Mouse (Mus musculus) skeletal muscle tissue, postnatal 0 days (tissue): Measurements from ENCODE around the gene Itgb2. TPM values are rescaled to one million over a fixed set of nuclear protein-coding genes. Genes with fewer than 3 reads are reported as not detected.

Source experiments
- polyA plus RNA-seq: library from polyadenylated mRNA; unstranded; fragments of >200 nt; fragmentation: Nextera tagmentation; extraction: Ambion mirVana; gene quantifications from 2 replicates; pipeline ENCODE4 v1.2.1, GENCODE M21; 2015

The Itgb2 gene
- 1.6 and 1.8 TPM in 2 replicates for polyA plus RNA-seq

DNA sequence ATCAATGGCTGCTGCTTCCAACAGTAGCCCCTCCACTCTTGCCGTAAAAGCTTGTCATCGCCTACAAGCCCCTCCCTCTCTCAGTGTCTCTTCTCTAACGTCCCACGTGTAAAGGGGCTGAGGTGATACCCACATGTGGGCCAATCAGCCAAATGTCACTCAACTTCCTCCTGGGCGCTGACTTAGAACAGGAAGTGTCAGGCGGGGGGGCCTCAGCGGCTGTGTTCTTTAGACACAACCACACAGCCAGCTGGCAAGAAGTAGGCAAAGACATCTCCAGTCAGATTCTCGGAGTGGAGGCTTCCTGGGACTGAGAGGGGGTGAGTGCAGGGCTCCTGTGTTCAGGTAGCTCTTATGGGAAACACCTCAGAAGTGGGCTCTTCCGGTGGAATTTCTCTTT lies at the start of gene Itgb2:
Gene Itgb2 (plus strand): TSS at position 113 of the 400 bp plus-strand sequence.

DNA sequence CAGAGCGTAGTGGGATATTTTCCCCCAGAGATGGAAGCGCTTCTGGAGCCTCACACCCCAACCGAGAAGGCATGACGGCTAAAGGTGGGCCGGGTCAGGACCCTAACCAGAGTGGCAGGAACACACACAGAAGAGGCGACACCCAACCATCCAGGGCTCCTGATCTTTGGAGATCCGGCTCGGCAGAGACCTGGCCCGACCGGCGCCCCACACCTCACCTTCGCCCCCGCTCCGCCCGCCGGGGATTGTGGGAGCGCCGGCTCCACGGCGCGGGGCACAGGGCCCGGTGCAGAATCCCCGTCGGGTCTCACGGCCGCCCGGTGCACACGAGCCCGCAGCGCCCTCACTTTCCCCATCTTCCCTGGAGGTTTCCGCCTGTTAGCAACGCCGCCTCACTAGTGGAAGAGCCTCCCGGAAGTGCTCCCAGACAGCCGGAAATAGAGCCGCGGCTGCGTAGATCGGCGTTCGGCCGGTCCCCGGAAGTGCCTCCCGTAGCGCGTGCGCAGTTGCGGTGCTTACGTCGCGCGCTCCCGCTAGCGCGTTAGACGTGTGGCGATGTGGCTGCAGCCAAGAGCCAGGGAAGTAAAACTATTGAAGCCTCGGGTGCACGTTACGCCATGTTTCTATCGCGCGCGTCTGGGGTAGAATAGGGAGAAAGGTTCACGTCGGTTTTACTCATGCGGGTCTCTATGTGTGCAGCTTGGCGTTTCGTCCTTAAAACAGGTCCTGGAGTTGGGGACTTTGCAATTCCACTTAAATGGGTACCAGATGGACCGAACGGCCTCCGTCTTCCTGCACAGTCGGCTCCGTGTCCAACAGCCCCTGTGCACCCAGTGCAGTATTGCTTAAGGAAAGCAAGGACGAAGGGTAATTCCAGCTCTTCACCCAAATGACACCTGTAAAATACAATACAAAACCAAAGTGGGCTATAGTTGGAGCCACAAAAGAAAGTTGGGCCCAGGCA lies 14.4 kb upstream of the Itgb2 start, which contains the start of gene Fam207a:
Gene Fam207a (minus strand): TSS at position 401 of the 964 bp plus-strand sequence.

DNA sequence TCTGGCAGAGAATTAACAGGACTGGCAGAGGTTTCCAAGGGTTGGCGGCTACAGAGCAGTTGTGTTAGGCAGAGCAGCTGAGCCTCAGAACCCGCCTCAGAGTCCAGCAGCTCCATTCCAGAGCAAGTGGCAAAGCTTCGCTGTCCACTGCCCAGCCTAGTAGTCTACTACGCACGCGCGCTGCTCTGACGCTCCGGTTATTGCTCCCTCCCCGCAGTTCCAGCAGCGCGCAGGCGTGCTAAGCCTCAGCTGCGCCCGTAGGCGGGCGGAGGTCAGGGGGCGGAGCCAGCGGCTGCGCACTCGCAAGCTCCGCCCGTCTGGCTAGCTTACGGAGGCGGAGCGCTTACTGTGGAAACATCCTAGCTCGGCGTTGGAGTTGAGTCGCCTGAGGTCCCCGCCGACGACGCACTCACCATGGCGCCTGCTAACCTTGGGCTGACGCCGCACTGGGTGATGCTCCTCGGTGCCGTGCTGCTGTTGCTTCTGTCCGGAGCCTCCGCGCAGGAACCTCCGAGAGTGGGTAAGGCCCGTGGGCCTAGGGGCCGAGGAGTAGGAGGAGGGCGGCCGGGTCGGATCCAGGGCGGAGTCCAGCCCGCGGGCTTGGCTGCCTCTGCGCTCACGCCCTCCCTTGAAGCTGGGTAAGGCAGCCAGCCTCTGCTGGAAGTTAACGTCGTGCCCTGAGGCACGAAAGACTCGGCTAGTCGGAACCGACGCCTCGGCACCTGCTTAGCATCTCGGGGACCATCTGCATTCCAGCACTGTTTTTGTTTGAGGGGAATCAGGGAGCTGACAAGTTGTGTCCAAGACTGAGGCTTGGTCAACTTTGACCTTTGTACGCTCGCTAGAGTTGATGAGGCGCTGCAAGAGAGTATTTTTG lies 51.6 kb downstream of the Itgb2 start, which contains the start of gene Pttg1ip:
Gene Pttg1ip (plus strand): TSS at position 313 of the 877 bp plus-strand sequence.

DNA sequence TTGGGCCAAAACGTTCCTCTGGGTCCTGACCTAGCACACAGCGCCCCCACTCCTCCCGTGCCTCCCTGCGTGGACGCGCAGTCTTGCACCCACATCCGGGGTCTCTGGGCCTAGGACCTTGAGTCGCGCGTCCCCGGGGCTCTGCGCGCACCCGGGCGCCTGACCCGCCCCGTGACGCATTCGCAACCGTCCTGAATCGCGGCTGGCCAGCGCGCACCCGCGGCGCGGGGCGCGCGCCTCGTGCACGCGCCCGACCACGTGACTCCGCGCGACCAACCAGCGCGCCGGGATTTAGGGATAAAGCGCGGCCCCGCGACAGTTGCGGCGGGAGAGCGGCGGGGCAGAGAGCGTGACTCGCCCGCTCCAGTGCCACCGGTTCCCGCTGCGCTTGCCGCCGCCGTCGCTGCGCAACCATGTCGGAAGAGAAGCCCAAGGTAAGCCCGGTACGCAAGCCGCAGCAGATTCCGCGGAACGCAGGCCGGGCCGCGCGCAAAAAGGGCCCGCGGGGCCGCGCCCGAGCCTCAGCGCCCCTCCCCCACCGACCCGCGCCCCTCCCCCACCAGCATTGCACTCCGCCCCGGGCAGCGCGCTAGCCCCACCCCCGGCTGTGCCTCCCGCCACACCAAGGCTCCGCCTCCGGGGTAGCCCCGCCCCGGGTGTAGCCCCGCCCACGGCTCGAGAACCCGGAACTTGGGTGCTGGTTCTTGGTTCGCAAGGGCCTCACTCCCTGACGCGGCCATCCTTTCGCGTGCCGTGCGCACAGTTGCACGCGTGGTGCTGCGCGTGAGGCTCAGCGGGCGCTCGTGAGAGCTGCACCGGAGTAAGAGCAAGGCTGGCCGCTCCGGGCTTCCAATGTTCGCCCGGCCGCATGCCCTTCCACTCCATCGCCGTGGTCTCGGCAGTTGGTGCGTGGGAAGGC lies 76.1 kb downstream of the Itgb2 start, which contains the start of the genes Sumo3 and Gm49325:
Gene Sumo3 (plus strand): TSS at position 190 of the 919 bp plus-strand sequence.
Gene Gm49325 (plus strand): TSS at position 290 of the 919 bp plus-strand sequence.

Other genes starting within 250 kb of the Itgb2 start
- gene Adarb1, start 112.0 kb upstream of the Itgb2 start, polyA plus RNA-seq = 2.7 and 2.8 TPM in 2 replicates
- 13.1 and 15.7 TPM in 2 replicates for gene Fam207a, start 14.5 kb upstream of the Itgb2 start, polyA plus RNA-seq
- 79.3 and 92.3 TPM in 2 replicates for gene Pttg1ip, start 51.5 kb downstream of the Itgb2 start, polyA plus RNA-seq
- 133 and 146 TPM in 2 replicates for gene Sumo3, start 75.8 kb downstream of the Itgb2 start, polyA plus RNA-seq
- gene Gm49325, start 75.9 kb downstream of the Itgb2 start, polyA plus RNA-seq = 5.2 and 11.3 TPM in 2 replicates
- gene Ube2g2, start 92.0 kb downstream of the Itgb2 start, polyA plus RNA-seq = 112 and 114 TPM in 2 replicates
- 0.07 TPM in 1 of 2 replicates, not detected in the other for gene Tspear, start 156.3 kb downstream of the Itgb2 start, polyA plus RNA-seq
- not detected in 2 replicates for gene Gm19402, start 160.5 kb downstream of the Itgb2 start, polyA plus RNA-seq
- gene Gm9508, start 167.0 kb downstream of the Itgb2 start, polyA plus RNA-seq = not detected in 2 replicates
- not detected in 2 replicates for gene Gm10272, start 176.4 kb downstream of the Itgb2 start, polyA plus RNA-seq
- not detected in 2 replicates for gene Gm10024, start 181.2 kb downstream of the Itgb2 start, polyA plus RNA-seq
- not detected in 2 replicates for gene Gm10142, start 185.6 kb downstream of the Itgb2 start, polyA plus RNA-seq
- gene Krtap12-1, start 190.3 kb downstream of the Itgb2 start, polyA plus RNA-seq = not detected in 2 replicates
- not detected in 2 replicates for gene Gm10100, start 196.2 kb downstream of the Itgb2 start, polyA plus RNA-seq
- not detected in 2 replicates for gene Gm18596, start 212.4 kb downstream of the Itgb2 start, polyA plus RNA-seq
- not detected in 2 replicates for gene Gm9736, start 221.1 kb downstream of the Itgb2 start, polyA plus RNA-seq
- gene Gm3233, start 229.4 kb downstream of the Itgb2 start, polyA plus RNA-seq = not detected in 2 replicates
- not detected in 2 replicates for gene Gm3238, start 241.1 kb downstream of the Itgb2 start, polyA plus RNA-seq
- gene Gm7138, start 246.7 kb downstream of the Itgb2 start, polyA plus RNA-seq = not detected in 2 replicates